Mouse (Mus musculus) kidney, embryonic 15.5 days (tissue): ENCODE results near the gene Scd1. TPM values are rescaled to one million over a fixed set of nuclear protein-coding genes. Genes with fewer than 3 reads are reported as not detected.
A peak's percentile ranks its signal among the peaks of the same experiment; 100 is the strongest.

Experiments
- ATAC-seq: fragments of 200-750 bp; cut with Nextera tagmentation; replicated peaks from 2 replicates; pipeline ENCODE4 v1.8.0; 2017; ENCODE audit warnings: moderate TSS enrichment; ENCODE audit not compliant: low FRiP score
- H3K27ac ChIP-seq: fragments of 300-500 bp; sonication (generic); 2 replicates; pipeline ENCODE4 v1.5.1; 2015; ENCODE audit warnings: mild to moderate bottlenecking, inconsistent platforms
- H3K27me3 ChIP-seq: fragments of 300-500 bp; sonication (generic); 2 replicates; pipeline ENCODE4 v1.6.1; 2015; ENCODE audit warnings: inconsistent platforms
- H3K36me3 ChIP-seq: fragments of 300-500 bp; sonication (generic); 2 replicates; pipeline ENCODE4 v1.6.1; 2015; ENCODE audit warnings: inconsistent platforms
- H3K4me1 ChIP-seq: fragments of 300-500 bp; sonication (generic); 2 replicates; pipeline ENCODE4 v1.6.1; 2015; ENCODE audit warnings: inconsistent platforms
- H3K4me2 ChIP-seq: fragments of 300-500 bp; sonication (generic); 2 replicates; pipeline ENCODE4 v1.6.1; 2015; ENCODE audit warnings: moderate library complexity, mild to moderate bottlenecking, inconsistent platforms
- H3K4me3 ChIP-seq: fragments of 300-500 bp; sonication (generic); replicated peaks from 2 replicates; pipeline ENCODE4 v1.5.1; 2015; ENCODE audit warnings: mild to moderate bottlenecking, inconsistent platforms
- H3K9ac ChIP-seq: fragments of 300-500 bp; sonication (generic); 2 replicates; pipeline ENCODE4 v1.6.1; 2015; ENCODE audit warnings: mild to moderate bottlenecking, inconsistent platforms
- H3K9me3 ChIP-seq: fragments of 300-500 bp; sonication (generic); replicated peaks from 2 replicates; pipeline ENCODE4 v1.6.1; 2016; ENCODE audit warnings: inconsistent platforms
- WGBS: fragments of 180-500 bp; shearing (Covaris S2); methylation state at CpG from one replicate; pipeline ENCODE4 v1.1.7; 2015; ENCODE audit warnings: mixed read lengths; 5-methylcytosine and 5-hydroxymethylcytosine counted together
- polyA plus RNA-seq: library from polyadenylated mRNA; unstranded; fragments of >200 nt; fragmentation: Nextera tagmentation; extraction: Ambion mirVana; gene quantifications from 2 replicates; pipeline ENCODE4 v1.2.1, GENCODE M21; 2015

The Scd1 gene
- polyA plus RNA-seq, 1 experiment from 2014 or later, result 5.2 TPM

- no peaks in the 10 kb centered on the region for H3K27me3 ChIP-seq
- H3K27ac ChIP-seq, result no peak overlapping the region
- no peak overlapping the region for H3K4me2 ChIP-seq
- no peak overlapping the region for H3K9ac ChIP-seq
- no peaks in the 10 kb centered on the region for H3K9me3 ChIP-seq
- no peaks in the 10 kb centered on the region for H3K4me1 ChIP-seq
- WGBS, result 84% methylated on average over 7 of the region's 7 CpGs
- peaks cover 12% of the 10 kb centered on the region; the same call in 1 of the 2 replicates for H3K36me3 ChIP-seq
- H3K4me3 ChIP-seq, result no peak overlapping the region
- ATAC-seq, result no peak
Measured at GRCm38 (mm10) chr19:44394972-44395371, 12.7 kb downstream of the Scd1 start.

GRCm38 (mm10) chr19:44393962-44394422 is 13.7 kb downstream of the Scd1 start:
- Histone ChIP-seq H3K4me2 (no peak overlapping the region), H3K4me3 (no peak overlapping the region), H3K9me3 (no peaks in the 10 kb centered on the region), H3K9ac (no peak overlapping the region), H3K36me3 (peaks cover 3% of the 10 kb centered on the region; the same call in 1 of the 2 replicates), H3K27me3 (no peaks in the 10 kb centered on the region), H3K27ac (no peak overlapping the region), H3K4me1 (peaks cover 5% of the 10 kb centered on the region)
- no peak for ATAC-seq
- WGBS, result 81% methylated on average over 5 of the region's 5 CpGs

GRCm38 (mm10) chr19:44392339-44393009 is 15.2 kb downstream of the Scd1 start:
- no peak overlapping the region for H3K9ac ChIP-seq
- no peaks in the 10 kb centered on the region for H3K36me3 ChIP-seq
- peaks cover 18% of the 10 kb centered on the region for H3K4me1 ChIP-seq
- 89% methylated on average over 5 of the region's 5 CpGs for WGBS
- no peaks in the 10 kb centered on the region for H3K9me3 ChIP-seq
- no peak overlapping the region for H3K4me2 ChIP-seq
- ATAC-seq, result no peak
- no peak overlapping the region for H3K27ac ChIP-seq
- no peaks in the 10 kb centered on the region for H3K27me3 ChIP-seq
- no peak overlapping the region for H3K4me3 ChIP-seq

- Histone ChIP-seq H3K36me3 (no peaks in the 10 kb centered on the region), H3K9me3 (no peaks in the 10 kb centered on the region), H3K27ac (no peak overlapping the region), H3K4me2 (no peak overlapping the region), H3K27me3 (no peaks in the 10 kb centered on the region), H3K9ac (no peak overlapping the region), H3K4me1 (peaks cover 20% of the 10 kb centered on the region), H3K4me3 (no peak overlapping the region)
- no peak for ATAC-seq
- 79% methylated on average over 4 of the region's 4 CpGs for WGBS
Measured at GRCm38 (mm10) chr19:44391856-44392255, 15.8 kb downstream of the Scd1 start.

- Histone ChIP-seq H3K36me3 (no peaks in the 10 kb centered on the region), H3K4me1 (peaks cover 20% of the 10 kb centered on the region), H3K4me2 (no peak overlapping the region), H3K27me3 (no peaks in the 10 kb centered on the region), H3K9me3 (no peaks in the 10 kb centered on the region), H3K27ac (peak overlapping the region; percentile 87; the same call in 1 of the 2 replicates), H3K4me3 (0 out of 2 replicates have a peak overlapping the region, but pooled peaks have one; percentile 52), H3K9ac (no peak overlapping the region)
- no peak for ATAC-seq
- WGBS, result 21% methylated on average over 1 of the region's 1 CpGs
Measured at GRCm38 (mm10) chr19:44389507-44389906, 18.2 kb downstream of the Scd1 start.

GRCm38 (mm10) chr19:44388475-44389428 is 18.9 kb downstream of the Scd1 start:
- Histone ChIP-seq H3K4me2 (peak overlapping the region; percentile 69), H3K4me1 (peaks cover 20% of the 10 kb centered on the region), H3K36me3 (no peaks in the 10 kb centered on the region), H3K27me3 (no peaks in the 10 kb centered on the region), H3K9ac (peak overlapping the region; percentile 45), H3K9me3 (no peaks in the 10 kb centered on the region), H3K4me3 (peak overlapping the region; percentile 52), H3K27ac (peak overlapping the region; percentile 87)
- 3% methylated on average over 41 of the region's 41 CpGs for WGBS
- ATAC-seq, result peak; percentile 98

- ATAC-seq, result no peak
- 27% methylated on average over 19 of the region's 19 CpGs for WGBS
Measured at GRCm38 (mm10) chr19:44387746-44388474, 19.8 kb downstream of the Scd1 start.

GRCm38 (mm10) chr19:44387089-44387671 is 20.5 kb downstream of the Scd1 start:
- ATAC-seq, result no peak
- no peaks in the 10 kb centered on the region for H3K27me3 ChIP-seq
- no peak overlapping the region for H3K9ac ChIP-seq
- no peaks in the 10 kb centered on the region for H3K36me3 ChIP-seq
- no peaks in the 10 kb centered on the region for H3K9me3 ChIP-seq
- H3K4me3 ChIP-seq, result no peak overlapping the region
- no peak overlapping the region for H3K4me2 ChIP-seq
- peaks cover 20% of the 10 kb centered on the region for H3K4me1 ChIP-seq
- H3K27ac ChIP-seq, result no peak overlapping the region
- WGBS, result 88% methylated on average over 4 of the region's 4 CpGs

More at GRCm38 (mm10) chr19:44387746-44388474, 19.8 kb downstream of the Scd1 start:
- Histone ChIP-seq H3K27me3 (no peaks in the 10 kb centered on the region), H3K9ac (peak overlapping the region; percentile 45), H3K36me3 (no peaks in the 10 kb centered on the region), H3K4me1 (peaks cover 20% of the 10 kb centered on the region), H3K4me2 (peak overlapping the region; percentile 69), H3K4me3 (peak overlapping the region; percentile 52), H3K9me3 (no peaks in the 10 kb centered on the region), H3K27ac (peak overlapping the region; percentile 87)

GRCm38 (mm10) chr19:44385887-44386498 is 21.7 kb downstream of the Scd1 start:
- Histone ChIP-seq H3K4me2 (no peak overlapping the region), H3K9ac (no peak overlapping the region), H3K36me3 (no peaks in the 10 kb centered on the region), H3K9me3 (no peaks in the 10 kb centered on the region), H3K4me3 (no peak overlapping the region), H3K27me3 (no peaks in the 10 kb centered on the region), H3K27ac (no peak overlapping the region), H3K4me1 (peaks cover 20% of the 10 kb centered on the region)
- ATAC-seq, result no peak
- WGBS, result 86% methylated on average over 6 of the region's 6 CpGs

GRCm38 (mm10) chr19:44382682-44383321 is 24.9 kb downstream of the Scd1 start:
- Histone ChIP-seq H3K4me3 (no peak overlapping the region), H3K9ac (no peak overlapping the region), H3K36me3 (no peaks in the 10 kb centered on the region), H3K4me1 (peaks cover 9% of the 10 kb centered on the region), H3K4me2 (no peak overlapping the region), H3K27ac (no peak overlapping the region), H3K27me3 (no peaks in the 10 kb centered on the region), H3K9me3 (no peaks in the 10 kb centered on the region)
- WGBS, result 76% methylated on average over 12 of the region's 12 CpGs
- no peak for ATAC-seq

GRCm38 (mm10) chr19:44380065-44380464 is 27.6 kb downstream of the Scd1 start:
- H3K27ac ChIP-seq, result no peak overlapping the region
- no peaks in the 10 kb centered on the region for H3K27me3 ChIP-seq
- H3K4me2 ChIP-seq, result no peak overlapping the region
- WGBS, result 90% methylated on average over 4 of the region's 4 CpGs
- H3K4me1 ChIP-seq, result peaks cover 5% of the 10 kb centered on the region; the same call in 1 of the 2 replicates
- no peaks in the 10 kb centered on the region for H3K36me3 ChIP-seq
- no peak overlapping the region for H3K9ac ChIP-seq
- no peak for ATAC-seq
- H3K4me3 ChIP-seq, result no peak overlapping the region
- H3K9me3 ChIP-seq, result no peaks in the 10 kb centered on the region
